Mouse (Mus musculus) kidney, postnatal 10 days (tissue): ENCODE measurements at regions not wholly inside any gene's neighbourhood (a gene's known extent, or its start where the extent isn't known, plus 50 kb on each side); places are given as distances from the start of the nearest gene placed in this dataset.
A peak's percentile ranks its signal among the peaks of the same experiment; 100 is the strongest.
"Not testable (repeated sequence)": the region's sequence is repeated elsewhere in the genome, so short reads cannot be mapped to it uniquely, and the experiment has no call there.

Source experiments
- DNase-seq: peaks from one replicate; pipeline ENCODE4 v3.0.0; 2021; ENCODE audit warnings: mixed read lengths

GRCm38 (mm10) chr3:37817434-37817805 is 93.1 kb upstream of the Gm5148 start:
- DNase-seq, result no peak

- no peak for DNase-seq
Measured at GRCm38 (mm10) chr3:37816781-37817433, 92.6 kb upstream of the Gm5148 start.

- no peak for DNase-seq
Measured at GRCm38 (mm10) chr3:37815771-37816170, 91.5 kb upstream of the Gm5148 start.

DNA sequence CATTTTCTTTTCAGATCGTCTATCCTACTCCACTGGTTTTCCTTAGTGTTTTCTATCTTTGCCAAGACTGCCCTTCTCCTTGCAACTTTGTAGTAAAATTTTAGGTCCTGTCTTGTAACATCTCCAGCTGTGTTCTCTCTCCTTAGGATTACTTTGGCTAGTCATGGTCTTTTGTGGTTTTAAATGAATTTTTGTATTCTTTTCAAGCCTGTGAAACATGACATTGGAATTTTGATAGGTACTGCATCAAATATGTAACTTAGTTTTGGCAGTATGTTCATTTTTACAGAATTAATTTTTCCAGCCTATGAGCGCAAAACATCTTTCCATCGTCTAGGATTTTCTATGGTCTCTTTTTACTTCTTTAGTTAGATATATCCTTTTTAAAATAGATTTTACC is 88.6 kb upstream of the Gm5148 start:
- no peak for DNase-seq

DNA sequence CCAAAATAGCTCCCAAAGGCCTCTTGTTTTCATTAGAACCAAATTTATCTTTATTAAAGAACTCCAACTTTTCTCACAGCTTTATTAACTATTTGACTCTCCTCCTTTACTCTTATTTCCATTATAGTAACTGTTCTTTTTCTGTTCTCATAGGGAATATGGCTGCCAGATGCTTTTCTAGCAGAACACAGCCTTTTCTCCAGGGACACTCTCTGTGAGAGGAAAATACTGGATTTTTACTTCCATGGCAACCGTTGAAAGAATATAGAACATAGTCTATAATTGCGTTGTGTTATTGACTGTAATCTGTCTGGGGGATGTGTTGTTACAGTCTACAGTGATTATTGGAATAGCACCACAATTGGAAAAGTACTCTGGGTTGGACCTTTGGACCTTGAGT is 87.1 kb upstream of the Gm5148 start:
- DNase-seq, result no peak

DNA sequence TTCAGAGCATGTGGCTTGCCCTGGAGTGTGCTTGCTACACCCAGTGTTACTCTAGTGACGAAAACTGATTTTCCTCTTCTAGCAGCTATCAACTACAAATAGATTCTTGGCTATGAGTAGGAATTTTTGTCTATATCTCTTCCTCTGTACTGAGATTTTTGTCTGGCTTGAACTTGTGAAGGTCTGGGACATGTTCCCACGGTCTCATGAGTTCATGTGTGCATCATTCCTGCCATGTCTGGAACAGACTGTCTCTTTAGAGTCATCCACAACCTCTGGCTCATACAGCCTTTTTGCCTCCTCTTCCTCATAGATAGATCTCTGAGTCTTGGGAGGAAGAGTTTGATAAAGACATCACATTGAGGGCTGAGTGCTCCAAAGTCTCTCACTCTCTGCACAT is 86.5 kb upstream of the Gm5148 start:
- no peak for DNase-seq

GRCm38 (mm10) chr3:37805805-37806148 is 81.5 kb upstream of the Gm5148 start:
- no peak for DNase-seq

GRCm38 (mm10) chr3:37804941-37805804 is 80.9 kb upstream of the Gm5148 start:
- no peak for DNase-seq

DNA sequence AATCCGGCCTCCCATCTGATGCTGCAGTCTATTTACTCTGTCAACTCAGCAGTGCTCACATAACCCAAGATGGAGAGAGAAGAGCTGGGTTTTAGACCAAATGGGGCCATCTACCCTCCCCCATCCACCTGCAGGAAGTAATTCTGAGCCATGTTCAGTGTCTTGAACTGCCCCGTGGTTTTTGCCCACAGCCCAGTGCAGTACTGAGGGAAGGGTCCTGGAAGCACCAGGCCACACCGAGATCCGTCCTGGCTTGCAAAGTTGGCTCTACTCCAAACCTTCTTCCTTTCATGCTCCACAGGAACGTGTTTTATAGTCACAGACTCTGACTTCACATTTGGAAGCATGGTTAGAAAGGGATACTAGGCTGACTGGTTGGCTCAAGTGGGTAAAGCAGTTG is 80.0 kb upstream of the Gm5148 start:
- DNase-seq, result no peak

GRCm38 (mm10) chr3:37803781-37804180 is 79.5 kb upstream of the Gm5148 start:
- not testable (repeated sequence) for DNase-seq

DNA sequence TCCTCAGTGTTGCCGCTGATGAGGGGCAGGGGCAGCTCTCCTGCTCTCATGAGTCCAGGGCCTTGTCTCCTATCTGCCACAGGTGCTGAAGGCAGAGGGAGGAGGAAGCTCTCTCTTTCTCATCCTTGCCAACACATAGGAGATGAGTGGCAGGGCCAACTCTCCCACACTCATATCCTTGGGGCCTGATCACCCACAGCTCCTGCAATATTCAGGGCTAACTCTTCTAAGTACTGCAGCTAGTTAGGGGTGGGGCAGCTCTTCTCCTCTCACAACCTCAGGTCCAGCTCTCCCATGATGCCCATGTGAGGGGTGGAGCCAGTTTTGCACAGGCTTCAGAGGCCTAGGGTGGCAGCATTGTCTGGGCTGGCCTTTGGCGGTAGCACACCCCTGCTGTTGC is 77.3 kb upstream of the Gm5148 start:
- DNase-seq, result no peak

DNA sequence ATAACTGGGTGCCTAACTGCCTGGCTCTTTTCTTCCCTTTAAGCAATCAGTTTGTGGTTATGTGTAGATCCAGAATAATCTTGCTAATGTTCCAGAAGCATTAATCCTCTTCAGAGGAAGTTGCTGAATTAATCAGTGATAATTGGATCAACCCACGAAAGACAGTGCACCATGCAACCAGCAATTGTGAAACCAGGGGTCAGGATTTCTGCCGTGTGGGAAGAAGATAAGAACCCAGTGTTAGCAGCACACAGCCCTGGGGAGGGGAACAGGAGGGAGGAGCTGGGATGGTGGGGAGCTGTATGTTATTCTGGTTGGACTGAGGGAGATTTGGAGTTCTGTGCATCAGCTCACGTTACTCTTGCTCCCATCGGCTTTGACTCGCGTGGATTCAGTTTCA is 75.5 kb upstream of the Gm5148 start:
- no peak for DNase-seq

DNA sequence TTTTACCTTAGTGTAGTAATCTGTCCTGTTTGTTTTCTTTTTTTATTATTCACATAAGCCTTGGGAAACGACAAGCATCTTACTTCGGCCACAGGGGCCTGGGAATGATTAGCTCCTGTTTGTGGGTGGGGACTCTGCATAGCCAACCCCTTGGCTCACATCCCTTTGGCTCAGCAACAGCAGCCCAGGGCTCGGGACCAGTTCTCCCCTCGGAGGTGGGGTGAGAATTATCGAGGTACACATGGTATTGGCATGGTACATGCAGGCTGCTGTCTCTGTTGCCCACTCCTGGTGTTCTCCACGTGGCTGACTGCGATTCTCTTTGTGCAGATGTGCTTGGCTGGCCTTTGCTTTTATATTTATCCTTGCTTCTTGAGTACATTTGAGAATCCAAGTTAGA is 65.4 kb upstream of the Gm5148 start:
- no peak for DNase-seq

DNA sequence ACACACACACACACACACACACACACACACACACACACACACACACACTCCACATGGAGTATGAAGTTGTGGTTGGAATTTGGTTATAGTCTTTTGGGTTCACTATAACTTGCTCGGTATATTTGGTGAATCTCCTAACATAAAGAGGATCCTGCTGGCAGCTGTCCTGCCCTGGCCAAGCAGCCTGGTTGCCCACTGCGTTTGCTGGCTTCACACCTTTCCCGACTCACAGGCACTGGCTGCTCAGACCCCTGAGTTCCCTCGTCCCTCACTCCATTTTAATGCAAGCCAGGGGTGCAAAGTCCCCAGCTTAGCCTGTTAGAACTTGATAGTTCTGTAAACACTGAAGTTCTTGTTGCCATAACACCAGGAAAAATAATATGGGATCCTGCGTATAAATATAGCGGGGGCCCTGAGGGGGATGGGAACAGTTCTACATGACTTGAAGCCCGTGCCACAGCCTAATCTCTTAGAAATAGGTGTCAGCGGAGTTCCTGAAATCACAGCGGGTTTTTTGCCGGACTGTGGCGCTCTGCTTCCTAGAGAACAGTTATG is 64.9 kb upstream of the Gm5148 start:
- DNase-seq, result no peak

DNA sequence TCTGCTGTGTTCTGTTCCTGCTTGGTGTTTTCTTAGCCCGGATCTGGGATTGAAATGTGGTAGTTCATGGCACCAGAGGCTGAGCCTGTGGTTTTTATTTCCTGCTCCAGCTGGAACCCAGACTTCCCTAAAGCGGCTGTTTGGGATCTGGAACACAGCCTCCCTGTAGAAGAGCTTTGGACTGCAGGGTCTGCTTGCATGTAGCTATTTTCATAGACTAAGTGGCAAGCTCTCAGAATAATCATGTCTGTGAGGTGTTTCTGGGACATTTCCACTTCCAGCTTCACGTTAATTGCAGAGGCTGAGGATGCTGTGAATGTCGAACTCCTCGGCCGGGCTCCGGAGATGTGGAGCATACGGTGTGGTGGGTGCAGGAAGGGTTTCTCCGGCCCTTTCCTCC is 64.1 kb upstream of the Gm5148 start:
- DNase-seq, result peak; percentile 49

GRCm38 (mm10) chr3:37786792-37787191 is 62.5 kb upstream of the Gm5148 start:
- no peak for DNase-seq

GRCm38 (mm10) chr3:37781086-37781485 is 56.8 kb upstream of the Gm5148 start:
- no peak for DNase-seq

DNA sequence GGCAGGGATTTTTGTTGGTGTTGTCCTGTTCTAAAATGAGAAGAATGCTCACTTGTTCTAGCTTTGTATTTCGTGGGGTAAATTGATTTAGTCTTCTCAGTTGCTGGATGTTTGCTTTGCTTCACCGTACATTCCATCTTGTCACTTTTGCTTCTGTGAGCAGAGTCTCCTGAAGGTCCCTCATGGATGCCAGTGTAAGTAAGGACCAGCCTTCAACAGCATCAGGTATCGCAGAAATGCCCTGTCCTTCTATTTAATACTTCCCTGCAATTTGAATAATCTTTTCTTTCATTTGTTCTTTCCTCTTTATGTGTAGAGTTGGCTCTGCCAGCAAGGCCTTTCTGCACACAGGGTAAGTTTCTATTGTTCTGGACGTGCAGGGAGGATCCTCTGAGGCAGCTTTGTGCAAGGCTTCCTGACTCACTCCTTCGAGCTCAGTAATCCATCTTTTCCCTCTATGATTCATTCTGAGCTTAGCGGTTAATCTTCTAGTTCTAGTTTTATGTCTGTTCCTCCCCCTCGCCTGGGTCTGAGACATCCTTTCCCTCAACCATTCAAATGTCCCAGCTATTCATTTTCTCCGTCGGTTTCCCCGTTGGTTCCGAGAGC is 55.7 kb upstream of the Gm5148 start:
- no peak for DNase-seq

DNA sequence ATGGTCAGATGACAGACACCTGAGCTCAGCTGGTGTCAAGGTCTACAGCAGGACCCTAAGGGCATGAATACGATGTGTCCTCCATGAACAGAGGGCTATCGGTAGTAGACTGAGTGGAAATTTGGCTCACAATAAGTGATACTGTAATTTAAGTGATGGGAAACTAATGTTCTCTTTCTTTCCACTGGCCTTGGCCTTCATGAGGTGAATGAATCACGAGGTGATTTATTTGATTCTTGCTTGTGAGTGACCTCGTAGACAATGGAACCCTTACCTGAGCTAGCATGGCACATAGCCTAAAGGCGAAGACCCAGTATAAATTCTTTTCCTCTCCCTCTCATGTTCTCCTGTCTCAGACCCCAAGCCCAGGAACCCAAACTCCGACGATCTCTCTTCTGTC is 54.1 kb upstream of the Gm5148 start:
- no peak for DNase-seq

DNA sequence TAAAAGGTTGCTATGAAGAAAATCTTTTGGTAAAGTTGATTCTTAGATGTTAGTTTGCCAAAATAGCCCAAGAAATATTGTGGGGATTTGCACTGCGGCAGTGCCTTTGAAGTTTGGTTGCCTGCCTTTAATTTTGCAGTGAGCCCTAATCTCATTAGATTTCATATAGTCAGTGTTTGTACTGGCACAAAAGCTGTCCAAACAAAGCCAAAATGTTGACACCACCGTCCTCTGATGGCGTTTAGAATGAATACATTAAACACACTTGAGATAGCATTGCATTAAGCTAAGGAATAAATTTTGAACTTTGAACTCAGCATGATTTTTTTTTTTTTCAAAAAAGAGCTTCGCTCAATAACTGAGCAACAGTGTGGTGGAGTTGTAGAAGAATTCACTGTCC is 51.9 kb upstream of the Gm5148 start:
- no peak for DNase-seq
